Mouse (Mus musculus) forebrain, embryonic 15.5 days (tissue): ENCODE measurements around the gene Qdpr. TPM values are rescaled to one million over a fixed set of nuclear protein-coding genes. Genes with fewer than 3 reads are reported as not detected.
A peak's percentile ranks its signal among the peaks of the same experiment; 100 is the strongest.

Experiments used
- ATAC-seq: fragments of 200-750 bp; cut with Nextera tagmentation; replicated peaks from 2 replicates; pipeline ENCODE4 v1.8.0; 2017; ENCODE audit warnings: mild to moderate bottlenecking, moderate TSS enrichment, moderate library complexity
- H3K27ac ChIP-seq: fragments of 300-500 bp; sonication (generic); replicated peaks from 2 replicates; pipeline ENCODE4 v1.5.1; 2015; ENCODE audit warnings: mild to moderate bottlenecking, inconsistent platforms
- H3K27me3 ChIP-seq: fragments of 300-500 bp; sonication (generic); 2 replicates; pipeline ENCODE4 v1.6.1; 2015; ENCODE audit warnings: inconsistent platforms
- H3K36me3 ChIP-seq: fragments of 300-500 bp; sonication (generic); 2 replicates; pipeline ENCODE4 v1.6.1; 2015; ENCODE audit warnings: mild to moderate bottlenecking, inconsistent platforms
- H3K4me1 ChIP-seq: fragments of 300-500 bp; sonication (generic); 2 replicates; pipeline ENCODE4 v1.6.1; 2015; ENCODE audit warnings: inconsistent platforms
- H3K4me2 ChIP-seq: fragments of 300-500 bp; sonication (generic); replicated peaks from 2 replicates; pipeline ENCODE4 v1.6.1; 2015; ENCODE audit warnings: mild to moderate bottlenecking, inconsistent platforms
- H3K4me3 ChIP-seq: fragments of 300-500 bp; sonication (generic); 2 replicates; pipeline ENCODE4 v1.5.1; 2015; ENCODE audit warnings: mild to moderate bottlenecking, inconsistent platforms
- H3K9ac ChIP-seq: fragments of 300-500 bp; sonication (generic); replicated peaks from 2 replicates; pipeline ENCODE4 v1.6.1; 2015; ENCODE audit warnings: mild to moderate bottlenecking, inconsistent platforms
- H3K9me3 ChIP-seq: fragments of 300-500 bp; sonication (generic); 2 replicates; pipeline ENCODE4 v1.6.1; 2016; ENCODE audit warnings: inconsistent platforms
- WGBS: fragments of 180-500 bp; shearing (Covaris S2); methylation state at CpG from one replicate; pipeline ENCODE4 v1.1.7; 2015; ENCODE audit warnings: mixed read lengths; 5-methylcytosine and 5-hydroxymethylcytosine counted together
- polyA plus RNA-seq: library from polyadenylated mRNA; unstranded; fragments of >200 nt; fragmentation: Nextera tagmentation; extraction: Ambion mirVana; gene quantifications from 2 replicates; pipeline ENCODE4 v1.2.1, GENCODE M21; 2015

Gene Qdpr
- polyA plus RNA-seq, 1 experiment from 2014 or later: 110 TPM

GRCm38 (mm10) chr5:45481125-45481524 is 31.1 kb upstream of the Qdpr start:
- H3K9me3 ChIP-seq: no peaks in the 10 kb centered on the region
- H3K27ac ChIP-seq: no peak overlapping the region
- 93% methylated on average over 2 of the region's 2 CpGs for WGBS
- H3K9ac ChIP-seq: no peak overlapping the region
- H3K4me3 ChIP-seq: no peak overlapping the region
- H3K4me2 ChIP-seq: no peak overlapping the region
- H3K36me3 ChIP-seq: no peaks in the 10 kb centered on the region
- H3K27me3 ChIP-seq: no peaks in the 10 kb centered on the region
- no peak for ATAC-seq
- peaks cover 6% of the 10 kb centered on the region for H3K4me1 ChIP-seq

DNA sequence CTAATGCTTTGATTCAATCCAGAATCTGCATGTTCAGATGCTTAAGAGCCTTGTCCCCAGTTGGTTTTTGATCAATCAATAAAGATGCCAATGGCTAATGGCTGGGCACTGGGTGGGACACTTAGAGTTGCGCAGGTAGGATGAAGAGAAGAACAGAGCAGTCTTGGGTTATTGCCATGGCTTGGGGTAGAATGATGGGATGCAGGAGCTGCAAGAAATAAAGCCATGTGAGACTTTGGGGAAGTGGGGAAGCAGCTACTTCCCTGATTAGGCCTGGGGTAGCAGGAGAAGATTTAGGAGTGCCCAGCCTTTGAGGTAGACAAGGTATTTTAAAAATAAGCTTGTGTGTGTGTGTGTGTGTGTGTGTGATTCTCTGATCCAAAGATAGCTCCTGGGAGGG is 30.0 kb upstream of the Qdpr start:
- Histone ChIP-seq H3K27ac (no peak overlapping the region), H3K27me3 (no peaks in the 10 kb centered on the region), H3K9ac (no peak overlapping the region), H3K4me1 (peaks cover 7% of the 10 kb centered on the region), H3K4me3 (no peak overlapping the region), H3K36me3 (no peaks in the 10 kb centered on the region), H3K9me3 (no peaks in the 10 kb centered on the region), H3K4me2 (no peak overlapping the region)
- WGBS: 88% methylated on average over 1 of the region's 1 CpGs
- no peak for ATAC-seq

DNA sequence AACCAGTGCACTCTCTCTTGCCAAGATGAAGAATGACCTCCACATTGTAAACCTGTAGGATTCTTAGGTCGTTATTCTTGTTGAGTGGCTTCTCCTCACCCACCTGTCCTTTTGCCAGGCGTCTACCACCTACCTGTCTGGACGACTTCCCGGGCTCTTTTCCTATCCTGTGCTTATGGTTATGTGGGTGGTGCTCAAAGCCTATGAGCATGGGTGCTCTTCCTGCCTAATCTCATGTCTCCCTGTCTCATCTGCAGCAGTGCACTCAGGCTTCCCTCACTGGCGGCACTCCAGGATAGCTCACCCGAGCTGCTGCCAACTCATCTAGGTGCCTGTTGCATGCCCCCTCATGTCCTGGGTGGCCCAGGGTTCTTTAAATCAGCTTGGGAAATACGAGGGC is 27.6 kb upstream of the Qdpr start:
- ATAC-seq: no peak

GRCm38 (mm10) chr5:45476288-45476687 is 26.3 kb upstream of the Qdpr start:
- 9% methylated on average over 6 of the region's 6 CpGs for WGBS
- peak; percentile 51 for ATAC-seq
- H3K36me3 ChIP-seq: no peaks in the 10 kb centered on the region
- no peaks in the 10 kb centered on the region for H3K27me3 ChIP-seq
- no peak overlapping the region for H3K27ac ChIP-seq
- H3K4me3 ChIP-seq: no peak overlapping the region
- H3K9me3 ChIP-seq: no peaks in the 10 kb centered on the region
- H3K9ac ChIP-seq: no peak overlapping the region
- H3K4me2 ChIP-seq: no peak overlapping the region
- H3K4me1 ChIP-seq: peaks cover 17% of the 10 kb centered on the region

More for the DNA sequence above, 27.6 kb upstream of the Qdpr start:
- no peaks in the 10 kb centered on the region for H3K9me3 ChIP-seq
- no peaks in the 10 kb centered on the region for H3K27me3 ChIP-seq
- H3K27ac ChIP-seq: no peak overlapping the region
- no peak overlapping the region for H3K9ac ChIP-seq
- H3K4me2 ChIP-seq: no peak overlapping the region
- H3K4me1 ChIP-seq: peaks cover 17% of the 10 kb centered on the region
- H3K4me3 ChIP-seq: no peak overlapping the region
- WGBS: 77% methylated on average over 7 of the region's 7 CpGs
- no peaks in the 10 kb centered on the region for H3K36me3 ChIP-seq

- ATAC-seq: no peak
- Histone ChIP-seq H3K9ac (no peak overlapping the region), H3K27ac (no peak overlapping the region), H3K4me3 (no peak overlapping the region), H3K9me3 (no peaks in the 10 kb centered on the region), H3K36me3 (no peaks in the 10 kb centered on the region), H3K27me3 (no peaks in the 10 kb centered on the region), H3K4me2 (no peak overlapping the region), H3K4me1 (peaks cover 17% of the 10 kb centered on the region)
- 87% methylated on average over 5 of the region's 5 CpGs for WGBS
These were observed 25.7 kb upstream of the Qdpr start for GRCm38 (mm10) chr5:45475771-45476170.

DNA sequence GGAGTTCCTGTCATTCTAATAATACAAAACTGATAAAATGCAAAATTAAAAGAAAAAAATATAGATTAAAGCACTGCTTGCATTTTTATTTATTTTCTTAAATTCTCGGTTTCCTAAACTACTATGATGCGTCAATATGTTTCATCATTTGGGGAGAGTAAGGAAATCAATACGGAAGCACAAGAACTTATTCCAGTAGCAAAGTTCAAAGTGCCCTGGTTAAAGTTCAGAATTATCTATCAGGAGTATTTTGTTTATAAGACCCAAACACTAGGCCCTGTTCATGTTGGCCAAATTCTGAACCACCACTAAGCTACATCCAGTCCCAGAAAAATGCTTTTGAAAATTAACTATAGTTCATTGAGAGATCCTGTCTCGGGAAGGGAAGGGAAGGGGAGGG is 24.7 kb upstream of the Qdpr start:
- WGBS: 83% methylated on average over 3 of the region's 4 CpGs
- H3K4me1 ChIP-seq: peaks cover 17% of the 10 kb centered on the region
- no peaks in the 10 kb centered on the region for H3K9me3 ChIP-seq
- no peak overlapping the region for H3K27ac ChIP-seq
- no peak overlapping the region for H3K4me2 ChIP-seq
- no peak overlapping the region for H3K9ac ChIP-seq
- no peaks in the 10 kb centered on the region for H3K36me3 ChIP-seq
- H3K27me3 ChIP-seq: no peaks in the 10 kb centered on the region
- no peak for ATAC-seq
- H3K4me3 ChIP-seq: no peak overlapping the region

DNA sequence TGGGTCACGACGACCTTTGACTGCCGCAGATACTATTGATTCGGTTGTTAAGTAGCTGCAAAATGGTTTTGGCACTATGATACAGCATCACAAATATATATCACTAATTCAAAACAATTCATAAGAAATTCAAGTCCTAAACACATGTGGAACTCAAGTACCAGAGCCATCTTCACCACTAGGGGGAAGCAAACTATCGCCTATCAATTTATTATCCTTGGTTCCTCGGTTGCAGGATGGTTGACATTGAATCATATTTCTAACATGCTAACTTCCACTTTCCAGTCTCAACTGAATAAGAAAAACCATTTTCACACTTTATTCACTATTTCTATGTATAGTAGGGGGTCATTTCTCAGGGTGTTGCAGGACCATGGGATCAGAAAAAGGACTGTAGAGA is 24.2 kb upstream of the Qdpr start:
- Histone ChIP-seq H3K27me3 (no peaks in the 10 kb centered on the region), H3K27ac (no peak overlapping the region), H3K4me1 (peaks cover 17% of the 10 kb centered on the region), H3K9ac (no peak overlapping the region), H3K9me3 (no peaks in the 10 kb centered on the region), H3K4me2 (no peak overlapping the region), H3K4me3 (no peak overlapping the region), H3K36me3 (no peaks in the 10 kb centered on the region)
- peak; percentile 57; the same call in 1 of the 2 replicates for ATAC-seq
- 30% methylated on average over 6 of the region's 6 CpGs for WGBS

GRCm38 (mm10) chr5:45473521-45473920 is 23.5 kb upstream of the Qdpr start:
- Histone ChIP-seq H3K9me3 (no peaks in the 10 kb centered on the region), H3K4me3 (no peak overlapping the region), H3K4me2 (no peak overlapping the region), H3K4me1 (peaks cover 17% of the 10 kb centered on the region), H3K27ac (no peak overlapping the region), H3K9ac (no peak overlapping the region), H3K27me3 (no peaks in the 10 kb centered on the region), H3K36me3 (no peaks in the 10 kb centered on the region)
- 0 out of 2 replicates have a peak, but pooled peaks have one; percentile 34 for ATAC-seq
- WGBS: 52% methylated on average over 1 of the region's 1 CpGs

- 29% methylated on average over 7 of the region's 7 CpGs for WGBS
- no peaks in the 10 kb centered on the region for H3K9me3 ChIP-seq
- no peak overlapping the region for H3K9ac ChIP-seq
- H3K4me2 ChIP-seq: no peak overlapping the region
- H3K4me1 ChIP-seq: peaks cover 17% of the 10 kb centered on the region
- no peak overlapping the region for H3K27ac ChIP-seq
- no peaks in the 10 kb centered on the region for H3K36me3 ChIP-seq
- no peaks in the 10 kb centered on the region for H3K27me3 ChIP-seq
- peak; percentile 42 for ATAC-seq
- no peak overlapping the region for H3K4me3 ChIP-seq
These were observed 22.9 kb upstream of the Qdpr start for GRCm38 (mm10) chr5:45472880-45473450.

DNA sequence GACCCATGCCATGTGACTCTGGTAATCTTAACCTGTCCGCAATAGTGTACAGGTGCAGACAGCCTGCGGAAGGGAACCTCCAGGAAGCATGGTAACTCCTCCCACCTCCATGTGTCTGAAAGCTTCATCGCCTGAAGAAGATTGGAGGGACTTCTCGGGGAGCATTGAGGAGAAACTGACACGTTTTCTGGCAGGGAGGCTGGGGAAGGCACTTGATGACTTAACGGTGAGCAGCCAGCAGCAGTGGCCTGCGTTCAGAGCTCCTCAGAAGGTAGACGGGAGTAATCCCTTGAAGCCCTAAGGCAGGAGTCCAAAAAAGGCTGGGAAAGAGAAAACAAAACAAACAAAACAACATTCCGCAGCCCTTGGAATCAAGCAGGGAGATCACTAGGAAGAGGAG is 4.4 kb upstream of the Qdpr start:
- H3K36me3 ChIP-seq: no peaks in the 10 kb centered on the region
- no peak for ATAC-seq
- H3K4me3 ChIP-seq: no peak overlapping the region
- H3K9me3 ChIP-seq: no peaks in the 10 kb centered on the region
- WGBS: 41% methylated on average over 9 of the region's 9 CpGs
- no peak overlapping the region for H3K9ac ChIP-seq
- peaks cover 3% of the 10 kb centered on the region for H3K4me1 ChIP-seq
- no peaks in the 10 kb centered on the region for H3K27me3 ChIP-seq
- H3K4me2 ChIP-seq: no peak overlapping the region
- no peak overlapping the region for H3K27ac ChIP-seq

GRCm38 (mm10) chr5:45453451-45453850 is 3.4 kb upstream of the Qdpr start, which contains the start of gene Clrn2:
Gene Clrn2 (plus strand): TSS chr5:45453751.
- Histone ChIP-seq H3K4me2 (no peak within 1 kb of the TSS), H3K4me3 (no peak within 1 kb of the TSS), H3K27ac (no peak within 1 kb of the TSS), H3K9me3 (no peaks in the 10 kb centered on the region), H3K36me3 (no peaks in the 10 kb centered on the region), H3K9ac (no peak within 1 kb of the TSS), H3K4me1 (peaks cover 13% of the 10 kb centered on the region), H3K27me3 (no peaks in the 10 kb centered on the region)
- no peak for ATAC-seq
- WGBS: 72% methylated on average over 6 of the region's 6 CpGs

- Histone ChIP-seq H3K27me3 (no peaks in the 10 kb centered on the region), H3K4me2 (peak overlapping the region; percentile 95), H3K4me3 (peak overlapping the region; percentile 73), H3K9me3 (no peaks in the 10 kb centered on the region), H3K27ac (no peak overlapping the region), H3K9ac (peak overlapping the region; percentile 67), H3K36me3 (no peaks in the 10 kb centered on the region), H3K4me1 (peaks cover 14% of the 10 kb centered on the region)
- ATAC-seq: no peak
- 2% methylated on average over 8 of the region's 8 CpGs for WGBS
These were observed 830 bp downstream of the Qdpr start for GRCm38 (mm10) chr5:45449206-45449605.

DNA sequence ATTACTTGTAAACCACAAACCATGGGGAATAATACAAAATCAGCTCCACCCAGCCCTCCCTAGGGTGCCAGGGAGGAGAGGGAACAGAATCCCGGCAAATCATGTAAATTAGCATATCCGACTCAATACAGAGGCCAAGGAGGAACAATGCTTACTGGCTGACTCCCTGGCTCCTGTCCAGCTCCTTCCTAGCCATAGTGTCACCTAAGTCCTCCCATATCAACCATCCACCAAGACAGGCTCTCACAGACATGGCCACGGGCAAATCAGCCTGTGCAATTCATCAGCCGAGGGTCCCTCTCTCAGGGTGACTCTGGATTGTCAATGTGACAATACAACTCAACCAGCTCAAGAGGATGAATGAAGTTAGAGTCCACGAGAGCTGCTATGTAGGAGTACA is 1.4 kb downstream of the Qdpr start:
- H3K27me3 ChIP-seq: no peaks in the 10 kb centered on the region
- H3K9ac ChIP-seq: no peak overlapping the region
- H3K27ac ChIP-seq: no peak overlapping the region
- no peak for ATAC-seq
- peaks cover 14% of the 10 kb centered on the region for H3K4me1 ChIP-seq
- no peaks in the 10 kb centered on the region for H3K36me3 ChIP-seq
- H3K4me3 ChIP-seq: peak overlapping the region; percentile 73
- WGBS: 27% methylated on average over 5 of the region's 5 CpGs
- H3K4me2 ChIP-seq: peak overlapping the region; percentile 95
- no peaks in the 10 kb centered on the region for H3K9me3 ChIP-seq
